Mouse (Mus musculus) cerebellum, postnatal 25 days (tissue): ENCODE data around the gene Kcnmb2.
A peak's percentile ranks its signal among the peaks of the same experiment; 100 is the strongest.

Experiments used
- DNase-seq, 2 experiments: peaks; one replicate each; pipeline ENCODE4 v3.0.0; 2021; ENCODE audit warnings: mixed read lengths in 2 of 2

Gene Kcnmb2

DNA sequence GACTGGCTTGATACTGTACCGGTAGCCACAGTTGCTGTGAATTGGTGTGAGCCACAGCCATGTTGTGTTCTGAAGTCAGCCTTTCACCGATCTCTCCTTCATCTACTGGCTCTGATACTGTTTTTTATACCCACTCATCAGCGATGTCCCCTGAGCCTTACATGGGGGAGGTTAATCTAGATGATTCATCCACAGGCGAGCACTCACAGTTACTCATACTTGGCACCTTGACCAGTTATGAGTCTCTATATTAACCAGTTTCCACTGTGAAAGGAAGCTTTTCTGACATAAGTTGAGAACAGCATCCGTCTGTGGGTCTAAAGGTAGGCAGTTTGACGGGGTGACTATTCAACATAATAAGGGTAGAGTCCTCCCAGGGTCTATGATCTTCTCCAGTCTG is 118.7 kb downstream of the Kcnmb2 start:
- DNase-seq = no peak

GRCm38 (mm10) chr3:32029375-32030050 is 127.2 kb downstream of the Kcnmb2 start:
- DNase-seq = no peak

GRCm38 (mm10) chr3:32032381-32032780 is 130.1 kb downstream of the Kcnmb2 start:
- peak; percentile 18 to 53 for DNase-seq

DNA sequence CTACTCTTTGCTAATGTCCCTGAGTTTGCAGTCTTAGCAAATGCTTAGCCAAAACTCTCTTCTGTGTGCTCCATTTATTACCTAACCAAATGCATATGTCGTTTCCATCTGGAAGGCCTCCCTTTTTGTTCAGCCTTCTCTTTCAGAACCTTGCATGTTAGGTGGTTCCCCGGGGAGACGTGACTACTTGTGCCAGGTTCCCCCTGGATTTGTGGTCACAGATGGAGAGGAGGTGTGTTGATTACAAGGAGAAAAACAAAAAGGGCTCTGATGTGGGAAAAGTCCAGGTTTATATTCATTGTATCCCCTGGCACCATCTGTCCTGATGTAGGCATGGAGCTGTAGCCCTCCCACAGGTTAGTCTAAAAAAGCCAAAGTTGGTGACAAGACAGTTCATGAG is 141.5 kb downstream of the Kcnmb2 start:
- DNase-seq = peak; percentile 67 to 75

GRCm38 (mm10) chr3:32048777-32049176 is 146.5 kb downstream of the Kcnmb2 start:
- DNase-seq = no peak

- peak; percentile 48 to 53 for DNase-seq
Measured at GRCm38 (mm10) chr3:32052596-32052995, 150.3 kb downstream of the Kcnmb2 start.

- DNase-seq = peak in 1 of 2 experiments; percentile 23
Measured at GRCm38 (mm10) chr3:32053610-32054241, 151.4 kb downstream of the Kcnmb2 start.

DNA sequence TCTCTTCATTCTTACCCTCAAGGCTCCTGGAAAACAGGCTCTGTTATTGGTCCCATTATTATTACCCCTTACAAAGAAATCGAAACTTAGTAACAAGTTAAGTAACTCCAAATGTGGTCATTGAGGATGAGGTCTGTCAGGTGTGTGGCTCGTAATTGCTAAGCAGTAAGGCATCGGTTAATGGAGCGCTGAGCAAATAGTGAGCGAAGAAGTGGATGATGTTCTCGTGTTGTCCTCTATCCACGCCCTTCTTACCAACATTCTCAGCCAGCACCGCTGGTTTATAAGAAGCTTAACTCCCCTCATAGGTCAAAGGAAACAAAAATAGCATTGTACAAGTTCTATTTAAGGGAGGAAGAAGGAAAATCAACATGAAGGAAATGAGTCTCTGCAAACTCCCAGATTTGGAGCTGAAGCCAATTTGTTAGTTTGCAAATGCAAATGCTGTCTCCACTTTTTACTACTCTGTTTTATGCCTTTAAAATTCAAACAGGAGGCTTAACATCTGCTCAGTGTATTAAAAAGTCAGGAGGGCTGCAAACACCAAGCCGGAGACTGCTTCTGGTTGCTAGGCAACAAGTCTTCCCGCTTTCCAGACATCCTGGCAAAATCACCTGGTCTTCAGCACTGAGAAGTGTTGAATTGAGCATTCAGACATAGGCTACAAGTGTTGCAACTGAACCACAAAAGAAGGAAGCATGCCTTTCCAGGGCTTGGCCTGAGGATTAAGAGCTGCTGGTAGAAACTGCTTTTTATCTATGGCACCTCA is 157.8 kb downstream of the Kcnmb2 start:
- DNase-seq = no peak

GRCm38 (mm10) chr3:32062685-32063084 is 160.4 kb downstream of the Kcnmb2 start:
- no peak for DNase-seq

GRCm38 (mm10) chr3:32063312-32063711 is 161.0 kb downstream of the Kcnmb2 start:
- DNase-seq = no peak

- DNase-seq = no peak
Measured at GRCm38 (mm10) chr3:32067004-32067935, 165.0 kb downstream of the Kcnmb2 start.

DNA sequence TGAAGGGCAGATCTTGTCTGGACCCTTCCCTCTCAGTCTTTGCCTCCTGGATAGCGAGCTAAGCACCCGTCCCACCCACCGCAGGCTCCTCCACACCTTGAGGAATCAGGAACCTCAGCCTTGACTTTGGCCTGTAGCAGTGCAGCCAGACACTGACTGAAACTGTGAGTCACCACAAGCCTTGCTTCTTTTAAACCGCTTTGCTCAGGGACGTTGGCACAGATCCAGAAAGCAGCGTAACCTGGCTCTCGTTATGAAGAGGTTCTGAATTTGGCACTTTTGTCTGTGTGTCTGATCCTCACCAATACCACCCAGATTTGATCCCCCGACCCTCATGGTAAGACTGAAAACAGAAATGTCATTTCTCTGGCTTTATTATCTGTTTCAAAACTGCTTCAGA is 171.6 kb downstream of the Kcnmb2 start:
- DNase-seq = peak; percentile 42 to 73

GRCm38 (mm10) chr3:32088762-32089161 is 186.5 kb downstream of the Kcnmb2 start:
- no peak for DNase-seq

- DNase-seq = no peak
Measured at GRCm38 (mm10) chr3:32101391-32101790, 199.1 kb downstream of the Kcnmb2 start.

DNA sequence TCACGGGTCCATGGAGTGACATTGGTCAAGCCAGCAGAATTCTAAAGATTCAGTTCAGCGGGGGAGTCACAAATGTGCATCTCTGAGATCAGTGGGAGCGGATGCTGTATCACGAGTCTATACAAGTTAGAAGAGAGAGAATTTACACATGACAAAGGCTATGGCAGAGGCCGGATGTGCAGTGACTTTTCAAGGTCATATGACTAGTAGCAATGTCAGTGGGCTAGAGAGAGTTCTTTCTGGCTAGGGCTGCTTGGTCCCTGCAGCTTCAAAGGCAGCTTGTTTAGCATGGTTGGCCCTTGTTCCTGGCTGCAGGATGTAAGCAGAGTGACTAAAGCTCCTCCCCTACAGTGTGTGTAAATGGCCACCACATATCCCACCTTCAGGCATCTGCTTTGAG is 217.5 kb downstream of the Kcnmb2 start:
- no peak for DNase-seq

- no peak for DNase-seq
Measured at GRCm38 (mm10) chr3:32121731-32122130, 219.4 kb downstream of the Kcnmb2 start.

- no peak for DNase-seq
Measured at GRCm38 (mm10) chr3:32125431-32125830, 223.1 kb downstream of the Kcnmb2 start.

- DNase-seq = no peak
Measured at GRCm38 (mm10) chr3:32128391-32128790, 226.1 kb downstream of the Kcnmb2 start.

- no peak for DNase-seq
Measured at GRCm38 (mm10) chr3:32130696-32131095, 228.4 kb downstream of the Kcnmb2 start.

DNA sequence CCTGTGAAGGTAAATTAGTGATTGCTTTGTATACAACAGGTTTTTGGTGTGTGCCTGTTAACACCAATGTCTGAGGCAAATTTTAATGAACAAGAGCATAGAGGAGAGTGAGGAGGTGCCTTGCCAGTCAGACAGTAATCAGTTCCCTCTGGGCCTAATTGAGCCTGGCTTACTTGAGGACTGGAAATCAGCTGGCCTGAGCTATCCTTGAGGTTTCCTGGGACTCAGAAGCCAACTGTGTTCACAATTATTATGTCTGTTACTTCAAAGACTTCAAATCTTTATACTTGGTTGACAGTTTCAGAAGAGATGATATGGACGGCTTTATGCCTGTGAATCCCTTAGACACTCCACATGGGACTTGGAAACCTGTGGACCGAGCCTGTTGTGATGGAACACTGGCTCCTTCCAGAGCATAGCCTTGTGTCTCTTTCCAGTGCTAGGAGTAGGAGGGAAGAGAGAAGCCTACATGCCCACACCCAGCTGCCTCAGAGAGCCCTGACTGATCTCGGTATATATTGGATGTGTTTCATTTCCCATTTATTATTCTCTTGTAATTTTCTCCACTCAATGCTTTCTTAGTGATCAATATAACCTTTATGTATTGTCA is 230.2 kb downstream of the Kcnmb2 start:
- no peak for DNase-seq

GRCm38 (mm10) chr3:32144194-32144593 is 241.9 kb downstream of the Kcnmb2 start:
- no peak for DNase-seq

DNA sequence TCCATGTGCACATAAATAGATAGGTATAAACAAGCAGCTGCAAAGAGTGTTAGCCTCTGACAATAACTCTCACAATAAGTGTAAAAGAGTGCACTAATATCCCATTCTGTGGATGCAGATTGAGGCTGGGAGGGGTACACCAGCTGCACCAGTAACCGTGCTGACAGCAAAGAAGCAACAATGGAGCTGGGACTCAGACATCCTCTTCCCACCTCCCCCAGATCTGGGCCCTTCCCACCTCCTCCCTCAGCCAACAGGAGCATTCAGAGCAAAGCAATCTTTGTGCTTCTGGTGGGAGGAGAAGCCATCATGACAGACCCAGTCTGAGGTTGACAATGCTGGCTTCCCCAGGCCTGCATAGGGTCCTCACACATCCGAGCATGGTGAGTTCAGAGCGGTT is 242.3 kb downstream of the Kcnmb2 start:
- DNase-seq = no peak
